Mouse (Mus musculus): ENCODE results near the gene Rims3.

GRCm38 (mm10) chr4:120825100-120825553, 29.5 kb upstream of the Rims3 start:
- TF ChIP-seq CTCF (IDR thresholded peaks at IDR 0.05) (no peak), EP300 (IDR thresholded peaks at IDR 0.05) (no peak)

Measured in lung, postnatal 0 days (tissue).